Mouse (Mus musculus): Measurements from ENCODE around the gene Mrpl12.

GRCm38 (mm10) chr11:120437857-120438385, 46.5 kb upstream of the Mrpl12 start:
- TF ChIP-seq CTCF (IDR thresholded peaks at IDR 0.05 in 2 of 3, conservative IDR thresholded peaks at IDR 0.05 in 1 of 3; ENCODE audit: control insufficient read depth in 1 of 3, insufficient read depth in 1 of 3, low read depth in 2 of 3, low read length in 3 of 3, poor library complexity in 1 of 3, severe bottlenecking in 1 of 3), result no peak
- 0 out of 4 replicates have a peak, but pooled peaks of 1 of the 2 experiments have one; percentile 20 for TF ChIP-seq POLR2A (IDR thresholded peaks at IDR 0.05; ENCODE audit: control insufficient read depth in 1 of 2, insufficient read depth in 1 of 2, low read depth in 1 of 2, low read length in 2 of 2, poor library complexity in 1 of 2)
- TF ChIP-seq RCOR1 (IDR thresholded peaks at IDR 0.05; ENCODE audit: low read depth, low read length), result no peak
- no peak for TF ChIP-seq USF1 (IDR thresholded peaks at IDR 0.05; ENCODE audit: low read depth, low read length)
- TF ChIP-seq POLR2AphosphoS2 (IDR thresholded peaks at IDR 0.05; ENCODE audit: low read length), result 0 out of 2 replicates have a peak, but pooled peaks have one; percentile 2
- no peak for TF ChIP-seq KAT2A (conservative IDR thresholded peaks at IDR 0.05; ENCODE audit: low read depth, low read length)
- TF ChIP-seq EP300 (IDR thresholded peaks at IDR 0.05; ENCODE audit: low read depth in 1 of 2, low read length in 2 of 2), result no peak
- no peak for TF ChIP-seq MAZ (IDR thresholded peaks at IDR 0.05; ENCODE audit: low read depth, low read length)
- TF ChIP-seq ZKSCAN1 (IDR thresholded peaks at IDR 0.05; ENCODE audit: low read depth, low read length), result no peak
